Mouse (Mus musculus) yolk sac, embryonic 10.5 days (tissue): ENCODE data around the gene Mtx2.

Experiments
- DNase-seq: peaks from one replicate; pipeline ENCODE4 v3.0.0-alpha.2; 2017; ENCODE audit warnings: low spot score

The Mtx2 gene

GRCm38 (mm10) chr2:74917880-74918537 is 92.4 kb downstream of the Mtx2 start:
- no peak for DNase-seq

- no peak for DNase-seq
These were observed 100.6 kb downstream of the Mtx2 start for GRCm38 (mm10) chr2:74925968-74926814.
